Mouse (Mus musculus) thymus, adult 2 months (tissue): ENCODE measurements around the gene Cxcl12. TPM values are rescaled to one million over a fixed set of nuclear protein-coding genes. Genes with fewer than 3 reads are reported as not detected.

Source experiments
- DNase-seq: peaks from one replicate; pipeline ENCODE4 v3.0.0; 2021
- H3K27ac ChIP-seq: fragments of 200-500 bp; 2 replicates; pipeline ENCODE4 v1.5.1; 2012; ENCODE audit warnings: low read length, control low read depth; ENCODE audit not compliant: control insufficient read depth, insufficient read depth
- H3K27me3 ChIP-seq: fragments of 200-500 bp; 2 replicates; pipeline ENCODE4 v1.6.1; 2012; ENCODE audit warnings: mild to moderate bottlenecking, low read length, moderate library complexity, mixed read lengths; ENCODE audit not compliant: control insufficient read depth, insufficient read depth
- H3K36me3 ChIP-seq: fragments of 200-500 bp; 2 replicates; pipeline ENCODE4 v1.6.1; 2012; ENCODE audit warnings: mild to moderate bottlenecking, low read length, moderate library complexity; ENCODE audit not compliant: control insufficient read depth, insufficient read depth
- H3K4me1 ChIP-seq: fragments of 200-500 bp; replicated peaks from 2 replicates; pipeline ENCODE4 v1.6.1; 2012; ENCODE audit warnings: low read length; ENCODE audit not compliant: control insufficient read depth, insufficient read depth
- H3K4me3 ChIP-seq: fragments of 200-500 bp; 2 replicates; pipeline ENCODE4 v1.5.1; 2012; ENCODE audit warnings: mild to moderate bottlenecking, low read length, control low read depth, moderate library complexity; ENCODE audit not compliant: control insufficient read depth, insufficient read depth
- CTCF ChIP-seq: fragments of 200-500 bp; IDR thresholded peaks from 2 replicates; pipeline ENCODE4 v1.5.1; 2012; ENCODE audit warnings: mild to moderate bottlenecking, control low read depth, low read length, moderate library complexity, borderline replicate concordance; ENCODE audit not compliant: control insufficient read depth, poor library complexity, insufficient read depth; ENCODE audit errors: extremely low read depth
- POLR2A ChIP-seq: fragments of 200-500 bp; IDR thresholded peaks from 2 replicates; pipeline ENCODE4 v1.6.1; 2012; ENCODE audit warnings: mild to moderate bottlenecking, low read length, control low read depth, moderate library complexity; ENCODE audit not compliant: control insufficient read depth, poor library complexity, insufficient read depth; ENCODE audit errors: extremely low read depth
- WGBS: fragments of 180-500 bp; shearing (Covaris S2); methylation state at CpG from one replicate; pipeline ENCODE4 v1.1.7; 2018; 5-methylcytosine and 5-hydroxymethylcytosine counted together
- polyA plus RNA-seq: library from polyadenylated mRNA; depleted of rRNA; stranded (reverse); fragments of >200 nt; gene quantifications from 2 replicates; pipeline ENCODE4 v1.2.3, GENCODE M21; 2012

Gene Cxcl12
- polyA plus RNA-seq, 1 experiment: 311 TPM

DNA sequence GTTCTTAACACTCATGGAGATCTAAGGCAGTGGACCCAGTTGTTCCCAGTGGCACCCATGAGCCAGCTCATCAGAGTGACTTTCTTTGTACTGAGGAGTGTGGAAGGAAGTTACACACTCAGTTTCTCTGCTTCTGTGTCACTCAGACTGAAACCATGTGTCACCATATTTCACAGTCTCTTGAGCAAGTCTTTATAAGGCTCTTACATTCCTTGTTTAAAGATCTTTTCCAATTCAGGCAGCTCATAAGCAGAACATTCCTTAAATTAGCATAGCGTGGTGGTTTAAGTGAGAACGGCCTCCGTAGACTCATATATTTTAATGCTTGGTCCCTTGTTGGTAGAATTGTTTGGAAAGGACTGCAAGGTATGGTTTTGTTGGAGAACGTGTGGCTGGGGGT lies 27.4 kb upstream of the Cxcl12 start:
- TF ChIP-seq POLR2A (no peak), CTCF (no peak)
- no peaks in the 10 kb centered on the region for H3K27me3 ChIP-seq
- no peaks in the 10 kb centered on the region for H3K36me3 ChIP-seq
- H3K27ac ChIP-seq: no peak overlapping the region
- no peaks in the 10 kb centered on the region for H3K4me1 ChIP-seq
- DNase-seq: no peak
- WGBS: 86% methylated on average over 4 of the region's 4 CpGs
- no peak overlapping the region for H3K4me3 ChIP-seq

- no peak for DNase-seq
- 75% methylated on average over 10 of the region's 10 CpGs for WGBS
- Histone ChIP-seq H3K27ac (no peak overlapping the region), H3K27me3 (no peaks in the 10 kb centered on the region), H3K4me3 (no peak overlapping the region), H3K36me3 (no peaks in the 10 kb centered on the region), H3K4me1 (no peaks in the 10 kb centered on the region)
- TF ChIP-seq POLR2A (no peak), CTCF (no peak)
Observed at GRCm38 (mm10) chr6:117146951-117147350, 21.4 kb upstream of the Cxcl12 start.

GRCm38 (mm10) chr6:117151484-117152149 lies 16.7 kb upstream of the Cxcl12 start:
- no peaks in the 10 kb centered on the region for H3K27me3 ChIP-seq
- no peaks in the 10 kb centered on the region for H3K4me1 ChIP-seq
- WGBS: 42% methylated on average over 18 of the region's 18 CpGs
- TF ChIP-seq POLR2A (no peak), CTCF (no peak)
- no peak overlapping the region for H3K4me3 ChIP-seq
- H3K36me3 ChIP-seq: no peaks in the 10 kb centered on the region
- H3K27ac ChIP-seq: no peak overlapping the region
- DNase-seq: no peak

- Histone ChIP-seq H3K36me3 (no peaks in the 10 kb centered on the region), H3K27ac (no peak overlapping the region), H3K27me3 (no peaks in the 10 kb centered on the region), H3K4me1 (no peaks in the 10 kb centered on the region), H3K4me3 (no peak overlapping the region)
- TF ChIP-seq CTCF (no peak), POLR2A (no peak)
- DNase-seq: no peak
- 90% methylated on average over 5 of the region's 5 CpGs for WGBS
Observed at GRCm38 (mm10) chr6:117153046-117153445, 15.3 kb upstream of the Cxcl12 start.

GRCm38 (mm10) chr6:117156846-117157245 lies 11.5 kb upstream of the Cxcl12 start:
- no peak overlapping the region for H3K4me3 ChIP-seq
- no peak overlapping the region for H3K27ac ChIP-seq
- H3K36me3 ChIP-seq: no peaks in the 10 kb centered on the region
- no peaks in the 10 kb centered on the region for H3K27me3 ChIP-seq
- DNase-seq: no peak
- WGBS: 73% methylated on average over 4 of the region's 4 CpGs
- H3K4me1 ChIP-seq: no peaks in the 10 kb centered on the region
- TF ChIP-seq CTCF: no peak
- no peak for TF ChIP-seq POLR2A

DNA sequence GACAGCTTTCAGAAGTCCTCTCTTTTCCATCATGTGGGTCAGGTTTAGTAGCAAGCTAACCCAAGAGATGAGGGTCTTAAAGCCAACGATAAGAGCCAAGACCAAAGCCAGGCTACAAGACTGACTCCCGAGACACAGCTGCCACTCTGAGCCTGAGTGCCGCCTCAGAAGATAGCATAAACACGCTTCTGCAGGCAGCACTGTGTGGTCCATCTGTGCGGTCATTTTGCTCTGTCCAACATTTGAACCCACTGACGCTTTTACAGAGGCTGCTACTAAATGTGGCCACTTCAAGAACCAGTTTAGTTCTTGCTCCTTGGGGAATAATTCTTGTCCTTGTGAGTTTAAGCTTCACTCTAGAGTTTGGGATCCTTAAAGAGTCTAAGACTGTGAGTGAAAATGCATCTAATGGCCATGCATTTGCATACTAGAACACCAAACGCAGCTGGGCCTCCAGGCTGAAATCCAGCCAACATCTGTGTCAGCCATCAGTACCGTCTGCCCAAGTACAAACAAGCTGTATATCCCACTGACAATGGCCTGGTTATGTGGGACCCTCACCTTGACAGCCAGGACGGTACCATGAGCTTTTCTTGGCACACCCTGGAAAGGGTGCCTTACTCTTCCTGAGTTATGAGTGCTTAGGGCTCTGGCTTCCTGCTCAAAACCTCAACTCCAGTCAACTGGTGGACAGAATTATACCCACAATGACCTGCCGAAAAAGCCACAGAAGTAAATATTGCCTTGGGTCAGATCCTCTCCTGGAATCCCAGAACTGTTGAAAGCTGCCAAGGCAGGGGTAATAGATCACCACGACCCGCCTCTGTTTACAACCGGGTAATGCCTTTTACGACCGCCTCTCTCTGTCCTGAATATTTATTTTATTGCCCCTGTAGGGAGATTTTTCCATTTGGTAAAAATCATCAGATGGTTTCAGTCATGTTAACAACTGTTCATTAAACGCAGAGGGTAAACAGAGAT lies 8.3 kb upstream of the Cxcl12 start:
- no peak overlapping the region for H3K27ac ChIP-seq
- no peaks in the 10 kb centered on the region for H3K27me3 ChIP-seq
- 53% methylated on average over 16 of the region's 16 CpGs for WGBS
- H3K4me1 ChIP-seq: no peaks in the 10 kb centered on the region
- H3K36me3 ChIP-seq: no peaks in the 10 kb centered on the region
- TF ChIP-seq CTCF (no peak), POLR2A (no peak)
- no peak overlapping the region for H3K4me3 ChIP-seq
- no peak for DNase-seq

DNA sequence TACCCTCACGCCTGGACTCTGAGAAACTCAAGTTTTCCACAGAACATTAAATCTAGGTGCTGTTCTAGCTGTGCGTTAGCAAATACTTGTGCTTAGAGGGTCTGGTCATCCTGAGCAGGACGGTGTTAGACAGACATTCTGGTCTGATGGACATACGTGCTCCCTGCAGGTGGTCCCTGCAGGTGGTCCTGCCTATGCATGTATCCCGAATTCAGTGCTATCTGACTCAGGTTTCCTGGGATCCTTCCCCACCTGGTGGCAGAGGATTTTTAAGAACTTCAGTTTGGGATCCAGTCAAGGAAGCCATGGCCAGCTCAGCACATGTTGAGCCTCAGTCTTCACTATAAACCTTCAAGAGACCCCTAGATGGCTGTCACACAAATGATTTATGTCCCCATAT lies 4.8 kb upstream of the Cxcl12 start:
- Histone ChIP-seq H3K4me3 (no peak overlapping the region), H3K27me3 (peaks cover 7% of the 10 kb centered on the region; the same call in 1 of the 2 replicates), H3K27ac (no peak overlapping the region), H3K36me3 (no peaks in the 10 kb centered on the region), H3K4me1 (no peaks in the 10 kb centered on the region)
- no peak for DNase-seq
- no peak for TF ChIP-seq POLR2A
- no peak for TF ChIP-seq CTCF
- 84% methylated on average over 5 of the region's 5 CpGs for WGBS
